Mouse (Mus musculus) spleen, adult 18-20 months (tissue): ENCODE data around the gene St3gal2.
"Not testable (repeated sequence)": the region's sequence is repeated elsewhere in the genome, so short reads cannot be mapped to it uniquely, and the experiment has no call there.

Experiments used
- DNase-seq, 2 experiments: peaks; one replicate each; pipeline ENCODE4 v3.0.0; 2022; ENCODE audit warnings: mixed read lengths in 2 of 2

St3gal2 gene

DNA sequence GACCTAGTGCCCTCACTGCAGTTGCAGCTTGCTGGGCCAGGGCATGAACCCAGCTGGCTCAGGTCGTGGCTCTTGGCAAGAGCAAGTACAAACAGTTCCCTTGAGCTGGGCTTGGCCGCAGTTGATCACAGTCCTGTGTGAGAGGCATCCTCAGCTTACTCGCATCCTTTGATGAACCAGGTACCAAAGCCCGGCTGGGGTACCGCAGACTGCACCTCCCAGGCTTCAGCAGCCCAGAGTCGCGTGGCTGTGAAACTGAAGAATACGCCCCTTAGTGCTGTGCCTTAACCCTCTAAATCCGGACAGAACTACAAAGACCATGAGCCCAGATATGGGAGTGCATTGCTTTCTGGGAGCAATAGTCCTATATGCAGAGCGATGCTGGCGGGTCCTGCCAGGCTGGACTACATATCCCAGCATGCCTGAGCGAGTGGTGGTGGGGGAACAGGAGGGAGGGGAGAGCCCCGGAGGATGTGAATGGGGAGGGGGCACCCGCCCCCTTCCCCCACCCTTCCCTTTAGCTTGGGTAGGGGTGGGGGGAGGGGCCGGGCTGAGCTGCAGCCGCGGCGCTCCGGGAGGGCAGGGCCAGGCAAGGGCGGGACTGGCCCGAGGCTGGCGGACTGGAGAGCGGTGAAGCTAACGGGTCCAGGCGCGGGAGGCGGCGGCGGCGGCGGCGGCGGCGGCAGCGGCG is at the start of gene St3gal2:
Gene St3gal2, plus strand, starts transcription at position 582 of the 691 bp plus-strand sequence.
- DNase-seq: peak; percentile 73 to 82

GRCm38 (mm10) chr8:110870501-110870900 is 49.2 kb upstream of the St3gal2 start:
- DNase-seq: no peak

GRCm38 (mm10) chr8:110877862-110878261 is 41.9 kb upstream of the St3gal2 start:
- DNase-seq: no peak

DNA sequence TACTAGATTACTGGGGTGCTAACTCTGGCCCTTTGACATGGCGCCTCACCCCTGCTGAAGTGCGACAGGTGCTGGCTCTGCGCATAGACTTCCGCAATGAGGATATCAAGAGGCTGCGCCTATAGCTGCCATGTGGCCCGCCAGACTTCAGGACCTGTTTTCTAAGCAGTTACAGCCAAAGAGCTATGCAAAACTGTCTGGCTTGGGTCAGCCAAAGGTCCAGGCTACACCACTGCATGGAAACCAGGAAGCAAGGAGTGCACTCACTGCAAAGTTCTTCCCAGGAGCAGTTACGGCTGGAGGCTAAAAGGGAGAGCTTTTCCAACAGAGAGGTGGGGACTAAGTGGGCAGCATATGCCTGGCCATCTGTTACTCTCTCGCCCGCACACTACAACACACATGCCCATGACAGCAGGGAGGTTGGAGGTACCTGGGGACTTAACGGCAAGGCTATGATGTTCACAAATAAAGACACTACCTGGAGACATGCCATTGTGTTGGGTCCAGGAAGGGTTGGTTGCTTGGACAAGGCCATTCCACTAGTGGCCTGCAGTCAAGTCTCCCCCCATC is 37.9 kb upstream of the St3gal2 start:
- DNase-seq: no peak

DNA sequence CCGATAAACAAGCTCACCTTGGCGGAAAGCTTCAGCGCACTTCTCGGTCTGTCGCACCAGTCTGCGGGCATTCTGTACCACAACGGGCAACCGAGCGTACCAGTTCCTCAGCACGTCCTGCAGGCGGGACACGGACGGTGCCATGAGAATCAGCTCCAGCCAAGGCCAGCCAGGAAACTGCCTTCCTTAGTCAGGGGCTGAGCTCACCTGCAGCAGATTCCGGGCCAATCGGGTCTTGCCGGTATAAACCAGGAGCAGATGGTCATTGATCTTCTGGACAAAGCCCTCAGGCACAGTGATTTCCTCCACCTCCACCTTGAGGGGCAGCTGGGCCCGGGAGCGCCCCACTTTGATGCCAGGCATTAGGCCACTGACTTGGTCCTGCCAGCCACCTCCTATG is 35.9 kb upstream of the St3gal2 start:
- no peak for DNase-seq

- no peak for DNase-seq
These were observed 33.1 kb upstream of the St3gal2 start for GRCm38 (mm10) chr8:110886634-110887033.

GRCm38 (mm10) chr8:110887551-110887950 is 32.2 kb upstream of the St3gal2 start:
- no peak for DNase-seq

- no peak for DNase-seq
These were observed 31.3 kb upstream of the St3gal2 start for GRCm38 (mm10) chr8:110888441-110888840.

- no peak for DNase-seq
These were observed 30.9 kb upstream of the St3gal2 start for GRCm38 (mm10) chr8:110888860-110889259.

- no peak for DNase-seq
These were observed 29.7 kb upstream of the St3gal2 start for GRCm38 (mm10) chr8:110889904-110890470.

DNA sequence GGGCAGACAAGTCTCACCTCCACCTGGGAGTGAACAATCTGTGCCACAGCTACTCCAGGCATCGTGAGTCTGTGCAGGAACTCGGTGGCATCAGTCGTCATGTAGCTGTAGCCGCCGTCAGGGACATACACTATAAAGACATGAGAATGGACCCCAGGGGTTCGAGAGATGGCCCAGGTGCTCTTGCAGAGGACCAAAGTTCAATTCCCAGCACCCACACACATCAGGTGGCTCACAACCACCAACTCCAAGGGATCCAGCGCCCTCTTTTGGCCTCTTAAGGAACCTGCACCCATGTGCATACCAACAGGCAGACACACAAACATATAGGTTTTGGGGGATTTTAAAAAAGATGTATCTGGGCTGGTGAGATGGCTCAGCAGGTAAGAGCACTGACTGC is 27.7 kb upstream of the St3gal2 start:
- DNase-seq: no peak

- DNase-seq: no peak
These were observed 26.8 kb upstream of the St3gal2 start for GRCm38 (mm10) chr8:110892913-110893312.

DNA sequence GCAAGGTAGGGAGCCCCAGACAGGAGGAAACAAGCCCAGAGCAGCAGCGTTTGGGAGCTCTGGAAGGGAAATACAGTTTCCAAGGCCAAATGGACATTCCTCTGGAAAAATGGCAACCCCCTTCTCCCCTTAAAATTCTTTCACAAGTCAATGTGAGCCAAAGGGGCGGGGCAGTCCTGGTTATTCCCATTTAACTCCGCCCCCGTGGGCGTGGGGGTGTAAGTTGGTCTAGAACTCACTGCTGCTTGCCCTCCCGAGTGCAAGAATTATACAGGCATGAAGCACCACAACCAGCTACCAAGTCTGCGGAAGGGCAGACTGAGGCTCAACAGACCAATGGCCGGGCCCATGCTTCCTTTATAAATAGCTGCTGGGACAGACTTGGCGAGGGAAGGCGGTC is 24.9 kb upstream of the St3gal2 start:
- no peak for DNase-seq

GRCm38 (mm10) chr8:110895254-110895653 is 24.5 kb upstream of the St3gal2 start:
- no peak for DNase-seq

GRCm38 (mm10) chr8:110895812-110896211 is 23.9 kb upstream of the St3gal2 start:
- DNase-seq: no peak

- no peak for DNase-seq
These were observed 22.2 kb upstream of the St3gal2 start for GRCm38 (mm10) chr8:110897495-110897894.

GRCm38 (mm10) chr8:110901056-110901455 is 18.7 kb upstream of the St3gal2 start:
- DNase-seq: no peak

- DNase-seq: peak; percentile 64 to 80
These were observed 17.7 kb upstream of the St3gal2 start, which contains the start of gene Fuk for GRCm38 (mm10) chr8:110901839-110902578. Fuk (minus strand) TSS chr8:110902488.

- DNase-seq: no peak
These were observed 17.1 kb upstream of the St3gal2 start for GRCm38 (mm10) chr8:110902579-110902965.

DNA sequence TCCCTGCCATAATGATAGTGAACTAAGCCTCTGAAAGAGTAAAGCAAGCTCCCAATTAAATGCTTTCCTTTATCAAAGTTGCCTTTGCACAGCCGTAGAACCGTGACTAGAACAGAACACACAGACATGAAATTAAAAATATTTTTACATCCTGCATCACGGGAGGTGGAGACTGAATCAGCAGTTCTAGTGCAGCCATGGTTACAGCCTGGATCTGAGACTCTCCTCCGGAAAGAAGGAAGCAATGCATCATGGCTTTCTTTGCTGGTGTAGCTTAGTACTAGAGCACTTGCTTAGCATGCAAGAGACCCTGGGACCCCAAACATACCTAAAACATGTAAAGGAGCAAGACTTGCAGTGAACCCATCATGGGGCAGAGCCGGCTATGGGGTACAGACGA is 14.3 kb upstream of the St3gal2 start:
- no peak for DNase-seq

GRCm38 (mm10) chr8:110906682-110907081 is 13.0 kb upstream of the St3gal2 start:
- DNase-seq: no peak

DNA sequence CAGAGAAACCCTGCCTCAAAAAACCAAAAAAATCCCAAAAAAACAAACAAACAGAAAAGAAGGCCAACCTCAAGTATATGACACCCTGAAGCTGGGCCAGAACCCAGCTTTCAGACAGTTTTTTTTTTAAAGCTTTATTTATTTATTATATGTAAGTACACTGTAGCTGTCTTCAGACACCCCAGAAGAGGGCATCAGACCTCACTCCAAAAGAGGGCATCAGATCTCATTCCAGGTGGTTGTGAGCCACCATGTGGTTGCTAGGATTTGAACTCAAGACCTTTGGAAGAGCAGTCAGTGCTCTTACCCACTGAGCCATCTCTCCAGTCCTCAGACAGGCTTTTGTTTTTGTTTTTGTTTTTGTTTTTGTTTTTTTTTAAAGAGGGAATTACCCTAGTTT is 9.9 kb upstream of the St3gal2 start:
- not testable (repeated sequence) for DNase-seq
